In genomic region chr19:9048981-9049687, GRCm38 (mm10) we compare ENCODE assay signal across 23 mouse cellular contexts. TPM values are rescaled to one million over a fixed set of nuclear protein-coding genes. Genes with fewer than 3 reads are reported as not detected.
DNase-seq lines count a peak whose midpoint lies in the region; ATAC-seq and TF ChIP-seq lines count a peak whose summit lies in the region.
"Had no signal": no experiment of that assay in that cellular context is flagged by ENCODE, and none has a peak within 500 bp of the region (broad histone marks: within the 10 kb centered on the region; RNA-seq: fewer than 3 reads in every experiment).

No protein-coding gene starts in this region.

- no peak overlapping the region for H3K4me3 ChIP-seq in liver, embryonic 13.5 days (replicated peaks)
- no peak overlapping the region for H3K4me3 ChIP-seq in liver, postnatal 0 days (ENCODE audit: low read depth, low read length)
- H3K4me3 ChIP-seq: embryonic facial prominence, embryonic 13.5 days; forebrain, embryonic 12.5 days; hindbrain, embryonic 12.5 days had no signal

- ATAC-seq in liver, embryonic 13.5 days (ENCODE audit: low read depth) = no peak
- ATAC-seq in liver, postnatal 0 days = no peak
- ATAC-seq: forebrain, embryonic 16.5 days; hindbrain, embryonic 16.5 days; inflammation-experienced regulatory T-cells, adult 6 months had no signal

- H3K27me3 ChIP-seq in liver, embryonic 13.5 days = no peaks in the 10 kb centered on the region
- H3K27me3 ChIP-seq in liver, postnatal 0 days (ENCODE audit: insufficient read depth, low read length) = no peaks in the 10 kb centered on the region
- H3K27me3 ChIP-seq: embryonic facial prominence, embryonic 13.5 days; forebrain, embryonic 12.5 days; hindbrain, embryonic 12.5 days had no signal

- WGBS in liver, embryonic 13.5 days (ENCODE audit: insufficient replicate concordance) = 76% methylated on average over 4 of the region's 4 CpGs
- WGBS in liver, postnatal 0 days (ENCODE audit: insufficient replicate concordance) = 77% methylated on average over 4 of the region's 4 CpGs

- H3K4me2 ChIP-seq in liver, embryonic 13.5 days = no peak overlapping the region
- H3K4me2 ChIP-seq in liver, postnatal 0 days (ENCODE audit: low read depth, low read length) = no peak overlapping the region
- H3K4me2 ChIP-seq: embryonic facial prominence, embryonic 13.5 days; forebrain, embryonic 12.5 days; hindbrain, embryonic 12.5 days had no signal

- H3K9ac ChIP-seq in liver, embryonic 13.5 days = no peak overlapping the region
- no peak overlapping the region for H3K9ac ChIP-seq in liver, postnatal 0 days (replicated peaks)
- H3K9ac ChIP-seq: embryonic facial prominence, embryonic 13.5 days; forebrain, embryonic 12.5 days; hindbrain, embryonic 12.5 days had no signal

- no peak for TF ChIP-seq EP300 in liver, postnatal 0 days (IDR thresholded peaks at IDR 0.05; ENCODE audit: low read depth)

- peaks cover 74% of the 10 kb centered on the region for H3K4me1 ChIP-seq in liver, embryonic 13.5 days (replicated peaks)
- H3K4me1 ChIP-seq in liver, postnatal 0 days (ENCODE audit: insufficient read depth) = peaks cover 32% of the 10 kb centered on the region
- H3K4me1 ChIP-seq: forebrain, embryonic 12.5 days; hindbrain, embryonic 12.5 days had no signal

- peak overlapping the region; percentile 41; the same call in 1 of the 2 replicates for H3K27ac ChIP-seq in liver, embryonic 13.5 days
- no peak overlapping the region for H3K27ac ChIP-seq in liver, postnatal 0 days (ENCODE audit: low read depth)
- H3K27ac ChIP-seq: embryonic facial prominence, embryonic 13.5 days; forebrain, embryonic 12.5 days; hindbrain, embryonic 12.5 days had no signal

- H3K36me3 ChIP-seq in liver, embryonic 13.5 days = peaks cover 7% of the 10 kb centered on the region; the same call in 1 of the 2 replicates
- H3K36me3 ChIP-seq in liver, postnatal 0 days (replicated peaks; ENCODE audit: insufficient read depth, low read length) = no peaks in the 10 kb centered on the region
- H3K36me3 ChIP-seq: embryonic facial prominence, embryonic 13.5 days; forebrain, embryonic 12.5 days; hindbrain, embryonic 12.5 days had no signal

- peak; percentile 74 for DNase-seq in heart, adult 11 months
- DNase-seq in heart, adult 18-20 months = no peak
- DNase-seq in liver, embryonic 13.5 days = no peak
- no peak for DNase-seq in liver, postnatal 0 days
- DNase-seq in ZHBTc4 (ENCODE audit: low read depth, low spot score) = peak; percentile 35
- no peak for DNase-seq in urinary bladder, adult 2 months (ENCODE audit: low spot score)
- DNase-seq: cerebellum, adult 11-12 months; cerebellum, adult 9-11 months; cerebellum, postnatal 36 days; gastrocnemius, postnatal 10 days; heart, postnatal 10 days; heart, postnatal 4 days; kidney, adult 18-20 months had no signal

- no peak for TF ChIP-seq CTCF in liver, postnatal 0 days (IDR thresholded peaks at IDR 0.05; ENCODE audit: low read depth)

- peaks cover 7% of the 10 kb centered on the region for H3K9me3 ChIP-seq in liver, embryonic 13.5 days (replicated peaks)
- peaks cover 4% of the 10 kb centered on the region; the same call in 1 of the 2 replicates for H3K9me3 ChIP-seq in liver, postnatal 0 days (ENCODE audit: low read length)
- H3K9me3 ChIP-seq: embryonic facial prominence, embryonic 13.5 days; forebrain, embryonic 12.5 days; hindbrain, embryonic 12.5 days had no signal

RNA-seq across cellular contexts. Expression of gene Scgb1a1, which starts 38.6 kb away (rescaled TPM):
- 10 to 100 TPM in 1 of 2 experiments, not detected in 1; 80.4 TPM for total RNA-seq in heart, adult 18-20 months (2021)
- polyA plus RNA-seq in liver, embryonic 13.5 days (2015; fragmentation: Nextera tagmentation; extraction: Ambion mirVana) = not detected in 2 replicates
- polyA plus RNA-seq in liver, postnatal 0 days (2015; fragmentation: Nextera tagmentation; extraction: Ambion mirVana) = 0.85 and 3.7 TPM in 2 replicates
- 0.23 TPM in 1 of 2 replicates, not detected in the other for polyA plus RNA-seq in urinary bladder, adult 2 months (2012; rRNA removed)
- total RNA-seq: adrenal gland, postnatal 36 days; G1E; heart, postnatal 4 days had no signal
- polyA plus RNA-seq: brain, embryonic 14.5 days; embryonic facial prominence, embryonic 13.5 days; forebrain, embryonic 12.5 days; forebrain, embryonic 16.5 days; G1E; heart, embryonic 14.5 days; hindbrain, embryonic 12.5 days; hindbrain, embryonic 16.5 days; inflammation-experienced regulatory T-cells, adult 6 months had no signal

Comparison
In these comparisons a context has a peak if more than half of its experiments do, and no peak if none do; other contexts are left out.
1. DNase-seq: peak in heart, adult 11 months (single experiment) and ZHBTc4 (single experiment); none in heart, adult 18-20 months (0 of 2), liver, embryonic 13.5 days (single experiment), liver, postnatal 0 days (single experiment) and urinary bladder, adult 2 months (single experiment).